Mouse (Mus musculus) lung, postnatal 0 days (tissue): ENCODE measurements at regions not wholly inside any gene's neighbourhood (a gene's known extent, or its start where the extent isn't known, plus 50 kb on each side); places are given as distances from the start of the nearest gene placed in this dataset.

Source experiments
- ATAC-seq: fragments of 200-750 bp; cut with Nextera tagmentation; 2 replicates; pipeline ENCODE4 v1.8.0; 2017; ENCODE audit warnings: moderate library complexity
- DNase-seq: peaks from one replicate; pipeline ENCODE4 v3.0.0-alpha.2; 2016; ENCODE audit warnings: low spot score
- H3K27ac ChIP-seq: fragments of 300-500 bp; sonication (generic); 2 replicates; pipeline ENCODE4 v1.5.1; 2014; ENCODE audit warnings: antibody characterized with exemption, mild to moderate bottlenecking, low read length, mixed read lengths
- H3K27me3 ChIP-seq: fragments of 300-500 bp; sonication (generic); replicated peaks from 2 replicates; pipeline ENCODE4 v1.6.1; 2014; ENCODE audit warnings: low read length, mixed read lengths; ENCODE audit not compliant: insufficient read depth
- H3K36me3 ChIP-seq: fragments of 300-500 bp; sonication (generic); 2 replicates; pipeline ENCODE4 v1.6.1; 2014; ENCODE audit warnings: low read length, mixed read lengths; ENCODE audit not compliant: insufficient read depth
- H3K4me1 ChIP-seq: fragments of 300-500 bp; sonication (generic); 2 replicates; pipeline ENCODE4 v1.6.1; 2014; ENCODE audit warnings: antibody characterized with exemption, low read depth, low read length, mixed read lengths; ENCODE audit not compliant: insufficient read depth
- H3K4me2 ChIP-seq: fragments of 300-500 bp; sonication (generic); replicated peaks from 2 replicates; pipeline ENCODE4 v1.6.1; 2014; ENCODE audit warnings: low read depth, mild to moderate bottlenecking, low read length, moderate library complexity, mixed read lengths
- H3K4me3 ChIP-seq: fragments of 300-500 bp; sonication (generic); 2 replicates; pipeline ENCODE4 v1.5.1; 2014; ENCODE audit warnings: low read depth, low read length
- H3K9ac ChIP-seq: fragments of 300-500 bp; sonication (generic); replicated peaks from 2 replicates; pipeline ENCODE4 v1.6.1; 2014; ENCODE audit warnings: low read depth, mild to moderate bottlenecking
- H3K9me3 ChIP-seq: fragments of 300-500 bp; sonication (generic); 2 replicates; pipeline ENCODE4 v1.6.1; 2016; ENCODE audit warnings: low read length, mixed read lengths
- CTCF ChIP-seq: IDR thresholded peaks from 2 replicates; pipeline ENCODE4 v1.5.1; 2016; ENCODE audit warnings: antibody characterized with exemption, mild to moderate bottlenecking
- EP300 ChIP-seq: IDR thresholded peaks from 2 replicates; pipeline ENCODE4 v1.6.1; 2016; ENCODE audit warnings: antibody characterized with exemption, mild to moderate bottlenecking, control low read depth
- WGBS: fragments of 180-500 bp; shearing (Covaris S2); extraction: QIAGEN DNeasy Blood & Tissue Kit; methylation state at CpG from one replicate; pipeline ENCODE4 v1.1.7; 2014; 5-methylcytosine and 5-hydroxymethylcytosine counted together

- Histone ChIP-seq H3K4me2 (no peak overlapping the region), H3K27me3 (no peaks in the 10 kb centered on the region), H3K36me3 (no peaks in the 10 kb centered on the region), H3K4me1 (no peaks in the 10 kb centered on the region), H3K27ac (no peak overlapping the region), H3K9me3 (no peaks in the 10 kb centered on the region), H3K9ac (no peak overlapping the region), H3K4me3 (no peak overlapping the region)
- TF ChIP-seq EP300 (no peak), CTCF (no peak)
- DNase-seq: no peak
- 91% methylated on average over 1 of the region's 1 CpGs for WGBS
- ATAC-seq: no peak
These were observed 119.1 kb upstream of the Tbx18 start for GRCm38 (mm10) chr9:87850133-87850532.

- DNase-seq (no peak), ATAC-seq (no peak)
- TF ChIP-seq CTCF: no peak
- TF ChIP-seq EP300: no peak
- H3K4me3 ChIP-seq: no peak overlapping the region
- H3K4me2 ChIP-seq: no peak overlapping the region
- no peaks in the 10 kb centered on the region for H3K36me3 ChIP-seq
- no peaks in the 10 kb centered on the region for H3K4me1 ChIP-seq
- WGBS: 39% methylated on average over 1 of the region's 1 CpGs
- no peak overlapping the region for H3K9ac ChIP-seq
- no peaks in the 10 kb centered on the region for H3K27me3 ChIP-seq
- H3K27ac ChIP-seq: no peak overlapping the region
- H3K9me3 ChIP-seq: no peaks in the 10 kb centered on the region
These were observed 130.5 kb upstream of the Tbx18 start for GRCm38 (mm10) chr9:87861588-87861987.

DNA sequence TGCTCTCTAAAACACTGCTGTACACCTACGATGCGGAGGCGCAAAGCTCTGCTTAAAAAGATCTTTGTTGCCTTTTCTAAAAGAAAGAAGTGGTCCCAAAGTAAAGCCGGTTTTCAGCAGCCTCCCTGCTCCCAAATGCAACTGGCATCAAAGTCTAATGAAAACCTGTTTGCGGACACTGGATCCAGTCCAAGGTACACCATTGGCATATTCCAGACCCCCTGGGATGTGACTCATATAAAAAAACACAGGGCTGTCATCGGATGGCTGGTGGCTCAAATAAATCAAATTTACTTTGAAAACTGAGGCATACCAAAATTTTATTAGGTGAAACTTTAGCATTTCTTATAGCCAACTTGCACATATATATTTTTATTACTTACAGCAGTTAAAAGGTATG, 134.2 kb upstream of the Tbx18 start:
- no peak for DNase-seq
- no peaks in the 10 kb centered on the region for H3K36me3 ChIP-seq
- H3K4me3 ChIP-seq: no peak overlapping the region
- no peaks in the 10 kb centered on the region for H3K9me3 ChIP-seq
- no peak for ATAC-seq
- WGBS: 83% methylated on average over 6 of the region's 6 CpGs
- no peak overlapping the region for H3K4me2 ChIP-seq
- no peaks in the 10 kb centered on the region for H3K4me1 ChIP-seq
- no peak for TF ChIP-seq CTCF
- no peak for TF ChIP-seq EP300
- H3K9ac ChIP-seq: no peak overlapping the region
- H3K27me3 ChIP-seq: no peaks in the 10 kb centered on the region
- H3K27ac ChIP-seq: no peak overlapping the region

DNA sequence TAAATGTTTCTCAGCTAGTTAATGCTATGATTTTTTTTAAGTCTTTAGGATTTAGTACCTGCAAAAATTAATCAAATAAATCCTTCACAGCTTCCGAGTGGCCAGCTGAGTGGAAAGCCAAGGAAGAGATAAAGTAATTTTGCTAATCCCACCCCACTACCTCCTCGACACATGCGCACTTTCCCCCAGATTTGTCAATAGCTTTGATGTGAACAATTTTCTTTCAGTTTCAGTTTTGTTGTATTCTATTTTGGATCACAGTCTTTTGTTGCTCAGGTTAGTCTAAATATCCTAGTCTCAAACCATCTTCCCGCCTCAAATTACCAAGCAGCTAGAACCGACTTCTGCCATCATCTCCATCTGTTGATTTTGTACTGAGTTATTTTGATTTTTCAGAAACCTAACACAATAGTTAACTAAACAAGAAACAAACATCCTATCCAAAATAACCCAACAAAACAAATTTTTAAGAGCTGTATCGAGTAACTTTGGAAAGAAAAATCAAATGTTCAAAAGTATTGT, 141.4 kb upstream of the Tbx18 start:
- H3K4me3 ChIP-seq: no peak overlapping the region
- no peaks in the 10 kb centered on the region for H3K4me1 ChIP-seq
- WGBS: 81% methylated on average over 6 of the region's 6 CpGs
- H3K36me3 ChIP-seq: no peaks in the 10 kb centered on the region
- no peak overlapping the region for H3K27ac ChIP-seq
- H3K9ac ChIP-seq: no peak overlapping the region
- no peak for ATAC-seq
- no peak for DNase-seq
- no peaks in the 10 kb centered on the region for H3K9me3 ChIP-seq
- no peaks in the 10 kb centered on the region for H3K27me3 ChIP-seq
- TF ChIP-seq EP300: no peak
- TF ChIP-seq CTCF: no peak
- H3K4me2 ChIP-seq: no peak overlapping the region

DNA sequence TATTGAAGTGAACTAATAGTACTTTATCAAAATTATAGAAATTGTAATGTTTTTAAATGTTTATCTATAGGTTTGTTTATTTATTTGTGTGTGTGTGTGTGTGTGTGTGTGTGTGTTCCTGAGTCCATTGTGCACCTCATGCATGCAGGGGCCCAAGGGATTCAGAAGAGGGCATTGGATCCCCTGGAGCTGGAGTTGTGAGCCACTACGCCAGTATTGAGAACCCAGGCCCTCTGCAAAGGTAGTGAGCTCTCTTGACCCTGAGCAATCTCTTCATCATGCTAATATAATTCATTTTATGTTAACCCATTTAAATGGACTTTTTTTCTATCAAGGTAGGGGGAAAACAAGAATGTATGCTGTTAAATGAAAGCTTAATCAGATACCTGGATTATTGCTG, 151.5 kb upstream of the Tbx18 start:
- DNase-seq: no peak
- H3K4me3 ChIP-seq: no peak overlapping the region
- TF ChIP-seq EP300: no peak
- TF ChIP-seq CTCF: no peak
- no peak overlapping the region for H3K27ac ChIP-seq
- H3K36me3 ChIP-seq: no peaks in the 10 kb centered on the region
- no peaks in the 10 kb centered on the region for H3K27me3 ChIP-seq
- no peak overlapping the region for H3K9ac ChIP-seq
- H3K4me1 ChIP-seq: no peaks in the 10 kb centered on the region
- H3K9me3 ChIP-seq: no peaks in the 10 kb centered on the region
- ATAC-seq: no peak
- 59% methylated on average over 1 of the region's 1 CpGs for WGBS
- H3K4me2 ChIP-seq: no peak overlapping the region

- no peak overlapping the region for H3K9ac ChIP-seq
- ATAC-seq (no peak), DNase-seq (no peak)
- no peak overlapping the region for H3K27ac ChIP-seq
- no peaks in the 10 kb centered on the region for H3K9me3 ChIP-seq
- TF ChIP-seq EP300: no peak
- TF ChIP-seq CTCF: no peak
- no peak overlapping the region for H3K4me2 ChIP-seq
- H3K36me3 ChIP-seq: no peaks in the 10 kb centered on the region
- no peaks in the 10 kb centered on the region for H3K27me3 ChIP-seq
- H3K4me3 ChIP-seq: no peak overlapping the region
- H3K4me1 ChIP-seq: no peaks in the 10 kb centered on the region
These were observed 152.0 kb upstream of the Tbx18 start for GRCm38 (mm10) chr9:87883069-87883468.

- H3K36me3 ChIP-seq: no peaks in the 10 kb centered on the region
- no peak overlapping the region for H3K27ac ChIP-seq
- TF ChIP-seq EP300 (no peak), CTCF (no peak)
- no peak overlapping the region for H3K9ac ChIP-seq
- DNase-seq (no peak), ATAC-seq (no peak)
- 11% methylated on average over 4 of the region's 4 CpGs for WGBS
- no peaks in the 10 kb centered on the region for H3K27me3 ChIP-seq
- H3K4me1 ChIP-seq: no peaks in the 10 kb centered on the region
- no peak overlapping the region for H3K4me2 ChIP-seq
- H3K9me3 ChIP-seq: no peaks in the 10 kb centered on the region
- no peak overlapping the region for H3K4me3 ChIP-seq
These were observed 163.0 kb upstream of the Tbx18 start for GRCm38 (mm10) chr9:87894051-87894450.
